ENCODE assay signal across 39 mouse cellular contexts in genomic region chr2:154255770-154256169, GRCm38 (mm10). TPM values are rescaled to one million over a fixed set of nuclear protein-coding genes. Genes with fewer than 3 reads are reported as not detected.
"Had no signal": no experiment of that assay in that cellular context is flagged by ENCODE, and none has a peak within 500 bp of the region (broad histone marks: within the 10 kb centered on the region; RNA-seq: fewer than 3 reads in every experiment).

No protein-coding gene starts in this region.

- H3K9me3 ChIP-seq: embryonic facial prominence, embryonic 10.5 days; embryonic facial prominence, embryonic 12.5 days; embryonic facial prominence, embryonic 13.5 days; embryonic facial prominence, embryonic 15.5 days; forebrain, embryonic 10.5 days; forebrain, embryonic 12.5 days; forebrain, embryonic 13.5 days; forebrain, embryonic 15.5 days had no signal

- H3K27me3 ChIP-seq: embryonic facial prominence, embryonic 12.5 days; embryonic facial prominence, embryonic 13.5 days; embryonic facial prominence, embryonic 15.5 days; forebrain, embryonic 12.5 days; forebrain, embryonic 13.5 days; forebrain, embryonic 15.5 days had no signal

- H3K4me3 ChIP-seq: embryonic facial prominence, embryonic 10.5 days; embryonic facial prominence, embryonic 12.5 days; embryonic facial prominence, embryonic 13.5 days; embryonic facial prominence, embryonic 15.5 days; erythroblast, embryonic 14.5 days; forebrain, embryonic 10.5 days; forebrain, embryonic 12.5 days; forebrain, embryonic 13.5 days; forebrain, embryonic 15.5 days; gastrocnemius, adult 2 months had no signal

- H3K4me1 ChIP-seq: embryonic facial prominence, embryonic 10.5 days; embryonic facial prominence, embryonic 12.5 days; embryonic facial prominence, embryonic 13.5 days; embryonic facial prominence, embryonic 15.5 days; forebrain, embryonic 10.5 days; forebrain, embryonic 12.5 days; forebrain, embryonic 13.5 days; forebrain, embryonic 15.5 days had no signal

- DNase-seq: cerebellum, adult 2 months; cerebellum, adult 8-10 months; cerebellum, adult 9-10 months; cerebellum, adult 9-11 months; cerebellum, postnatal 10 days; cerebellum, postnatal 14 days; cerebellum, postnatal 25 days; cerebellum, postnatal 36 days; embryo, embryonic 11 days; forebrain, postnatal 0 days; gastrocnemius, adult 2 months; gastrocnemius, postnatal 10 days; gastrocnemius, postnatal 14 days; gastrocnemius, postnatal 25 days; gastrocnemius, postnatal 36 days; heart, adult 18-20 months had no signal

- H3K27ac ChIP-seq: embryonic facial prominence, embryonic 10.5 days; embryonic facial prominence, embryonic 12.5 days; embryonic facial prominence, embryonic 13.5 days; embryonic facial prominence, embryonic 15.5 days; forebrain, embryonic 10.5 days; forebrain, embryonic 12.5 days; forebrain, embryonic 13.5 days; forebrain, embryonic 15.5 days; gastrocnemius, adult 2 months had no signal

- H3K36me3 ChIP-seq: embryonic facial prominence, embryonic 10.5 days; embryonic facial prominence, embryonic 12.5 days; embryonic facial prominence, embryonic 13.5 days; embryonic facial prominence, embryonic 15.5 days; forebrain, embryonic 10.5 days; forebrain, embryonic 12.5 days; forebrain, embryonic 15.5 days had no signal

- H3K9ac ChIP-seq: embryonic facial prominence, embryonic 12.5 days; embryonic facial prominence, embryonic 13.5 days; embryonic facial prominence, embryonic 15.5 days; forebrain, embryonic 12.5 days; forebrain, embryonic 13.5 days; forebrain, embryonic 15.5 days; forebrain, postnatal 0 days had no signal

RNA-seq across cellular contexts. Expression of gene Bpifb9a, which starts 1.9 kb away (rescaled TPM):
- total RNA-seq: common myeloid progenitor, adult 5-6 weeks; forebrain, postnatal 0 days; gastrocnemius, adult 18-20 months; gastrocnemius, adult 2 months; gastrocnemius, postnatal 10 days; gastrocnemius, postnatal 14 days; gastrocnemius, postnatal 25 days; gastrocnemius, postnatal 36 days; gastrocnemius, postnatal 4 days; granulocyte monocyte progenitor cell, adult 5-6 weeks; heart, adult 18-20 months; heart, adult 8-10 months had no signal
- polyA plus RNA-seq: cerebellum, adult 2 months; cortical plate, adult 2 months; embryonic facial prominence, embryonic 10.5 days; embryonic facial prominence, embryonic 11.5 days; embryonic facial prominence, embryonic 12.5 days; embryonic facial prominence, embryonic 13.5 days; embryonic facial prominence, embryonic 14.5 days; embryonic facial prominence, embryonic 15.5 days; erythroblast, embryonic 14.5 days; forebrain, embryonic 10.5 days; forebrain, embryonic 11.5 days; forebrain, embryonic 12.5 days; forebrain, embryonic 13.5 days; forebrain, embryonic 14.5 days; forebrain, embryonic 15.5 days; forebrain, embryonic 16.5 days; forebrain, postnatal 0 days; frontal cortex, adult 2 months; gonadal fat pad, adult 2 months had no signal

RNA-seq across cellular contexts. Expression of gene Bpifb5, which starts 32.2 kb away (rescaled TPM):
- total RNA-seq: common myeloid progenitor, adult 5-6 weeks; gastrocnemius, adult 18-20 months; gastrocnemius, adult 2 months; gastrocnemius, adult 8-10 months; gastrocnemius, postnatal 10 days; gastrocnemius, postnatal 14 days; gastrocnemius, postnatal 25 days; gastrocnemius, postnatal 36 days; heart, adult 18-20 months; heart, adult 8-10 months had no signal
- polyA plus RNA-seq: erythroblast, embryonic 14.5 days; forebrain, embryonic 11.5 days; forebrain, embryonic 13.5 days had no signal

RNA-seq across cellular contexts. Expression of gene Bpifb9b, which starts 51.3 kb away (rescaled TPM):
- total RNA-seq: common myeloid progenitor, adult 5-6 weeks; forebrain, postnatal 0 days; gastrocnemius, adult 18-20 months; gastrocnemius, adult 2 months; gastrocnemius, postnatal 10 days; gastrocnemius, postnatal 14 days; gastrocnemius, postnatal 25 days; gastrocnemius, postnatal 36 days; gastrocnemius, postnatal 4 days; granulocyte monocyte progenitor cell, adult 5-6 weeks; heart, adult 18-20 months; heart, adult 8-10 months had no signal
- polyA plus RNA-seq: cerebellum, adult 2 months; cortical plate, adult 2 months; embryonic facial prominence, embryonic 10.5 days; embryonic facial prominence, embryonic 11.5 days; embryonic facial prominence, embryonic 12.5 days; embryonic facial prominence, embryonic 13.5 days; erythroblast, embryonic 14.5 days; forebrain, embryonic 10.5 days; forebrain, embryonic 11.5 days; forebrain, embryonic 12.5 days; forebrain, embryonic 13.5 days; forebrain, embryonic 14.5 days; forebrain, embryonic 15.5 days; forebrain, embryonic 16.5 days; forebrain, postnatal 0 days; frontal cortex, adult 2 months; gonadal fat pad, adult 2 months had no signal
